Mouse (Mus musculus) adrenal gland, adult 2 months (tissue): ENCODE results near the gene Spata6. TPM values are rescaled to one million over a fixed set of nuclear protein-coding genes. Genes with fewer than 3 reads are reported as not detected.

ENCODE experiments used
- DNase-seq: peaks from one replicate; pipeline ENCODE4 v3.0.0; 2021
- long read RNA-seq: library from polyadenylated mRNA; stranded (forward); transcript quantifications from one replicate; pipeline ENCODE4 v2.0.0, GENCODE M21; 2021
- polyA plus RNA-seq: library from polyadenylated mRNA; depleted of rRNA; stranded (reverse); fragments of >200 nt; gene quantifications from 2 replicates; pipeline ENCODE4 v1.2.3, GENCODE M21; 2012; rRNA removed
- total RNA-seq, 2 experiments: library from RNA; stranded (reverse); gene quantifications; 2 replicates each; pipeline ENCODE4 v1.2.3; 2021

Gene Spata6
- 10 to 100 TPM in 1 of 2 experiments, 1 to 10 TPM in 1; 9.1 to 11.5 TPM for total RNA-seq
- 56.4 and 70.4 TPM in 2 replicates for polyA plus RNA-seq
- long read RNA-seq, transcript Spata6-201 (13 exons, 2,466 nt): major isoform, 5 of 10 reads
- long read RNA-seq, partial matches to known transcripts: 0 of 10 reads
- long read RNA-seq, other reads (novel, unspliced or antisense): 4 of 10 reads

DNA sequence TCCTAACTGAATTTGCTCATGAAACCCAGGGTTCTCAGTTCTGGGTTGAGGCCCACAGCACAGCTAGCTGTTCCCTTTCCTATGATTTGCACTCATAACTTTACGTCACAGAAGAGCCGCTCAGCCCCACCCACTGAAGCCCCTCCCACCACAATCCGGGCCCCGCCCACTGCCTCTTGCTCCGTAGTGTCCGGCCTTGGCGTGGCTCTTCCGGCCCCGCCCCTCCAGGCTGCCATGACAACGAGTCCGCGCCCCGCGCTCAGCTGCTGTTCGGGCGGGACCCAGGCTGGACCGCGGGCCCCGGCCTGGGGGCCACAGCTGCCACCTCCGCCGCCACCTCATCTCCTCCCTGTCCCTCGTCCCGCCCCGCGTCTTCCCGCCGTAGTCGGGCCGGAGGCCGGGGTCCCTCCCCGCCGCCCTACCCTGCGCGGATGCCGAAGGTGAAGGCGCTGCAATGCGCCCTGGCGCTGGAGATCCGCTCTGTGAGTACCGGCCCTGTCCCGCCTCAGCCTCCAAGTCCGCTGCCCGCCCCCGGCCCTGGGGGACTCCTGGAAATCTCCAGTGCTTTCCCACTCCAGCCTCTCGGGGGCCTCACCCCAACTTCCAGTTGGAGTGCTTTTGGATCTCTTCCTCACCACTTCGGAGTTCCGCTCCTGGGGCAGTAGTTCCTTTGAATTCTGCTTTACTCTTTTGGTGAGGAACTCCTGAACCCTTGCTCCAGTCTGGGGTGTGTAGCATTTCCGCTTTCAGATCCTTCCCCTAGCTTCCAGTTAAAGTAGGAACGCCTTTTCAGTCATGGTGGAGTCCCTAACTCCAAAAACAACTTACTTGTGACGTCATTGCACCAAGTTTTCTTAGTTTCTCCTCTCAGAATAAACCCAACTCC, at the start of gene Spata6:
Spata6 (plus strand) TSS at position 209 of the 886 bp plus-strand sequence.
- peak; percentile 94 for DNase-seq

DNA sequence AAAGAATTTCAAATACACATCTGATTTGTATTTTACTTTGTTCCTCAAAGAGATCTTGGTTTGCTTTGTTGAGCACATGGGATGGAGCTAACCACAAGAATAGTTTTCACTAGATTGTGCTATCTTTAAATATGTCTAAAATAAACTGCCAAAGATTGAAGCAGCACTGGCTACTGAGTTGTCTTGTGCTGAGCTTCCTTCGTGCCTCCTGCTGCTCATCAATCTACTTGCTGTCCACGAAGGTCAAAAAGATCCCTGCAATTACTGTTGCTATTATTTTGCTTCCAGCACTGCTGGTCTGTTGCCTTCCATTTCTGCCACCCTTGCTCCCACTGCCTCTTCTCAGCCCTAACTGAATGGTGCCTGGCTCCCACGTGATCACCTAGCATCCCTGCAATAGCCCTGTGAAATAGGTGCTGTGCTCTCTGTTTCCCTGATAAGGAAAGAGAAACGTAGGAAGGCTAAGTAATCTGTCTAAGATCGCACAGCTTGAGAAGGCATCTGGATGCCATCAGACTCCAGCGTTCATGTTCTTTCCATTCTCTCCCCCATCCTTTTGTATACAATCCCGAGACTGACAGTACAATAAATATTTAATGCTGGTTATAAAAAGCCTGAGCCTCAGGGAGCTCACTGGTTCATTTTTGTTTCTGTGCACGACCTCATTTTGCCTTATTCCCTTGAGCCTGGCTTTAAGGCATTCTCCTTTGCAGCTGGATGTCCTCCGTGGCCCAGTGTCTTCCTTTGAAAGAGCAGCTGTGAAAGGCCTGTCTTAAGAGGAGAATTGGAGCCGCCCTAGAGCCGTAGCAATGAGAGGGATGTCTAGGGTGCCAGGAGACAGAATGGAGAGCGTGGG, 49.0 kb upstream of the Spata6 start:
- no peak for DNase-seq

DNA sequence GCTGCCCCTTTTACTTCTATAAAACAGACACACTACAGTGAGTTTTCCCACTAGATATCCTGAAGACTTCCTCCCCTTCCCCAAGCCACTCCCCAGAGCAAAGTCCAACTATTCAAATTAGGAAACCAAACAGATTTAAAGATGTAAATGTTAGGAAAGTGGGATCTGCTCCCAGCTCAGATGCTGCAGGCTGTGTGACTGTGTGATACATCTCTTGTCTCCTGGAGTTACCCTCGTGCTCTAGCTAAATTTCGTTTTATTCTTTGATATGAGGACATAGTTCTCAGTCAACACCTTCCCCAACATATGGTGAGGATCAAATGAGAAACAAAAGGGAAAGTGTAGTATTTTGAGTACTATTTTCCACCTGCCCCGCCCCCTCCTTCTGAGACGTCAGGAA, 48.3 kb upstream of the Spata6 start:
- DNase-seq: no peak

DNA sequence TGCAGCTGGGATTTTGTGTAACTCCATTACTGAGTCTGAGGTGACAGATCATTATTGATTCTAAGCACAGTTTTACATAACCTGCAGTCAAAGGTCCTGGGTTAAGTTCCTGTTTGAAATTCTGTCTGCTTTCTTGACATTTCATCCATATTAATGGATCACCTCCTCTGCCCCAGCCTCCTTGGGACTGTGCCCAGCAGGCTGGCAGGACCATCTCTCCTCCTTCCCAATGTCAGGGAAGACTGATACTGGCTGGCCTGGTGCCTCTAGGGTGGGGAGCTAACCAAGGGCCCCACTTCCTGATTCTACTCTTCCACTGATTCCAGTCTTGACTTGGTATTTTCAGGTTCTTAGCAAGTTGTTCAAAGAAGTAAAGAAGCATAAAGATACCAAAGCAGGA, 45.9 kb upstream of the Spata6 start:
- peak; percentile 31 for DNase-seq

DNA sequence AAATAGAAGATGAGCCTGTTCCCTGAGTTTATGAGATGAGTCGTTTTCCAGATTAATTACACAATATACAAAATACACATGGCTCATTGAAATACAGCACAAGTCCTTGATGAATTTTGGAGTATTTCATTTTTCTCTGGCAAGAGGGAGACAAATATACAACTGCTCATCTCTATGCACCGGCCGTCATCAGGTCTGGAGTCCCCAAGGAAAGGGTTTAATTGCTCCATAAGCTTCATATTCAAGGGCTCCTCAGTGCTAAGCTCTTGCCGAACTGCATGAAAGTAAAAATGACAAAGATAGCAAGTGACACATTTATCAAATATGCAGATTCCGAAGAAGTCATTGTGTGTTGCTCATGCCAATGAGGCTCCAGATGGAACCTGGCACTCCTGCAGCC, 37.9 kb upstream of the Spata6 start:
- peak; percentile 6 for DNase-seq

DNA sequence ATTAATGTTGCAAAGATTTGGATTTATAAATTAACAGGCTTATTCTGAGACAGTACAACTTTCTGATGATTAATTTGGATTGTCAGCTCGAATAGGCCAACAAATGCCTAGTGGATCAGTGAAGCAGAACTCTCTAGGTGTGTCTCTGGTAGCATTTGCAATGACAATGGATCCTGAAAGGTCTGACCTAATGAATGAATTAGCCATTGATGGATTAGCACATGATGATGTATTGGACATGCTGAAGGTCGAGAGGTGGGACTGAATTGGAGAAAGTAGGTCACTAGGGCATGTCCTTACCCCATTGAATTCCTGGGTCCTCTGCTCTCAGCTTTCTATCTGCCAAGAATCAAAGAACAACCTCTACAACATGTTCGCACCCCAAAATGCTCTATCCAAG, 37.0 kb upstream of the Spata6 start:
- peak; percentile 7 for DNase-seq

DNA sequence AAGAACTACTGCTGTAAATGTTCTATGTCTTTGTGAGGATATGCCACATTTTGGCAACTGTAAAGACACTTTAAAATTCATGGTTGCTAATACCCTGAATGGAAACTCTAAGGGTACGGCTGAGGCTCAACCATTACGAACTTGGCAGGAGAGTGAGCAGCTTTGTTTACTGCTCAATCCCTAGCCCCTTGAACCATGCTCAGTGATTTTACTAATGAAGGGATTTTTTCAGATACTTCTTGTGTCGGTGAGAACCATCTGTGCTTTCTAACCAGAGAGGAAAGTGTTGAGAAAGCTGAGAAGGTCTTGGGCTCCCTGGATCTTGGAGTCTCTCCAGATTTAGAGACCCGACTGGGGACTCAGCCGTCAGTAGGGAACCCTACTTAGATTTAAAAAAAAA, 35.9 kb upstream of the Spata6 start:
- DNase-seq: no peak

DNA sequence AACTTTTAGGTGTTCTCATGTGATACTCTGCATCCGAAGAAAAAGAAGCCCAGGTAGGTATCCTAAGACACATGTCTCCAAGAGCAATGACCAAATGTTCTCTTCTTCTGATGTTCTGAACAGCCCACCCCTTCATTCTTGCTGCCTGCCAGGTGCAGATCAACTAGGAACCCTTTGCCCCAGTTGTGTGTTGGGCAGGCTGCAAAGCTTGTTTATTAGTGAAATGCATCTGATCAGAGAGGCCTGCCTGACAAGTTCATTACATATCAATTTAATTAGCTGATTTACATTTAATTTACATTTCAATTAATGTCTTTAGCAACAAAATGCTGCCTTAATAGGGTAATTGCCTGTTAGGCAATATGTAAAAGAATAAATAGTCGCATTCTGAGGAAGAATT, 33.8 kb upstream of the Spata6 start:
- no peak for DNase-seq

DNA sequence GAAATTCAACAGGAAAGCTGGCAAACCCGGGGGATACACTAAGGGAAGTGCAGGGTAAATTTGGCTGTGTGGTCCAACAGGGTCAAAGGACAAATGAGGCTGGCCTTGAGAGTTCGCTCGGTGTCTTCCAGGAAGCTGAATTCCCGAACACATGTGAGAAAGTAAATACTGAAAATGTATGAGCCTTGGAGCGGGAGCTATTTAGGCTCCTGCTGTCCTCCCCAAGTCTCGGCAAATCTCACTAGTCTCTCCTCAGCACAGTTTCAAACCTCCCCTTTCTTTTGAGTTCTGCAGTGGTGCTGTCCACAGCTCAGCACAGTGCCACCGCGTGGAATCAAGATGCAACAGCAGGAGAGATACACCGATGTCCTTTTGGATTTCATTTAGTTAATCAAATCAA, 32.8 kb upstream of the Spata6 start:
- DNase-seq: peak; percentile 43

DNA sequence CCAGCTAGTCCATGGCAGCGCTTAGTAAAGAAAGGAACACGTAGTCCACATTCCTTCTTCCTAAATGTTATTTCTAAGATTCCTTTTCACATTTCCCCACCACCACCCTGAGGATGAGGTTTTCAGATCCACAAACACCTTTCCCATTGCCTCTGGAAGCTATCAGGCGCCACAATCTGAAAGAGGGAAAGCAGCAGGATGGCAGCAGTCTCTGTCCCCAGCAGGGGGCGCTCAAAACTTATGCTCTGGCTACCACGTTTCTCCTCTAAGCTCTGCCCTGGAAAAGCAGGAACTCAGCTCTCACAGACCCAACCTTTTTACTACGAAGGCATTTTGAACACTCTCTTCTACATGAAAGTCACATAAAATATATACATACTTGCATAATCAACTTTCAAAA, 32.2 kb upstream of the Spata6 start:
- DNase-seq: peak; percentile 76

DNA sequence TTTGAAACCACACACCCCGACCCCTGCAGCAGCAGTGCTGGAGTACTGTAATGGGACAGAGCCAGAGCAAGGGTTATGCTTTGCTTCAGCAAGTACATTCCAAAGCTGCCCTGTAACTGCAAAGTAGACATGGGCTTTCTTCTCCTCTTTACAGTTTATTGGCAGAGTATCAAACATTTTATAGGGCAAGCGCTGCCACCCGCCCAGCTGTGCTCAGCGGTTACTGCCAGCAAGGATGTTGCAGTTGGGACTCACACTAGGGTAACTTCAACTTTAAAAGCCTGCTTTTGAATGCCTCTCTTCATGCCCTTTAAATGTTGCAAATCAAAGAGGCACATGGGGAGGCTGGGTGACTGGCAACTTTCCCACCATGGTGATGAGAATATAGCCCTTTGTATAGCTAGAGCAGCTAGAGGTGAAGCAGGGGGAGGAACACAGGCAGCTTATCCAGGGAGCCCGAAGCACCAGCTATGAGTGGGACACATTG, 28.7 kb upstream of the Spata6 start:
- DNase-seq: no peak

DNA sequence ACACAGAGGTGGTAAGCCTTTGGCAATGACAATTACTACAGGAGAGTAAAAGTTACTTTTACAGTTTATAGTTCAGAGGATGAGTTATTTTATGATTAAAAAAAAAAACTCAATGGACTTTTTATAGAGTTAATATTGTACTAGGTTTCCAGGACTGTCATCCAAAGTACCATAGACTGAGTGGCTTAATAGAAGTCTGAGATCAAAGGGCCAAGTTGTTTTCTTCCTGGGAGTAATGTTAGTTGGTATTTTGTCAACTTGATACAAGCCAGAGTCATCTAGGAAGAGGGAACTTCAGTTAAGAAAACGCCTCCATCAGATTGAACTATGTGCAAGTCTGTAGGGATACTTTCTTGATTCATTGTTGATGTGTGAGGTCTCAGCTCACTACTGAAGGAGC, 18.4 kb upstream of the Spata6 start:
- no peak for DNase-seq

DNA sequence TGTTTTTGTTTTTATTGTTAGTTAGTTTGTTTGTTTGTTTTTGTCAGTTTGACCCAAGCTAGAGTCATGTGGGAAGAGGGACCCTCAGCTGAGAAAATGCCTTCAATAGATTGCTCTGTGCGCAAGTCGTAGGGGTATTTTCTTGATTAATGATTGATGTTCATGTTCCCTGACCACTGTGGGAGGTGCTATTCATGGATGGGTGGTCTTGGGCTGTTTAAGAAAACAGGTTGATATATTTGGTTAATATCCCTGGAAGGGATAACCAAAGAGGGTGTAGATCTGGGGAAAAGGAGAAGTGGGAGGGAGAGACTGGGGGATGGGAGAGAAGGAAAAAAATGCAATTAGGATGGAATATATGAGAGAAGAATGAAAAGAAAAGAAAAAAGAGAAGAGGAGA, 15.7 kb upstream of the Spata6 start:
- DNase-seq: no peak

DNA sequence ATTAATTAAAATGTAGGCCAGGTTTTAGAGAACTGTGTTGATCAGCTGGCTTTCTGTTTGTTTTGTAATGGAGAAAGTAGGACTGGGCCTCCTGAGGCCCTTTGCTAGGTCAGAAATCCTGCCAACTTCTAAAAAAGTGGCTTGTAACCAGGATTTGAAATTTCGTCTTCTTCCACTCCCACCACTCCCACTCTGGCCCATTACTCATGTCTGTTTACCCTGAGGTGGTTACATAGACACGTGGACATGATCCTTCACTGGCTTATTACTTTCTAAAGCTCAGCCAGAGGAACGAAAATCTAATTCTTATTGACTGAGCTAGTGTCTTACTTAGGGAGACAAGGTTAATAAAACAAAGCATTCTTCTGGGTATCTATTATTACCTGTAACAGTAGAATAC, 14.8 kb upstream of the Spata6 start:
- no peak for DNase-seq

DNA sequence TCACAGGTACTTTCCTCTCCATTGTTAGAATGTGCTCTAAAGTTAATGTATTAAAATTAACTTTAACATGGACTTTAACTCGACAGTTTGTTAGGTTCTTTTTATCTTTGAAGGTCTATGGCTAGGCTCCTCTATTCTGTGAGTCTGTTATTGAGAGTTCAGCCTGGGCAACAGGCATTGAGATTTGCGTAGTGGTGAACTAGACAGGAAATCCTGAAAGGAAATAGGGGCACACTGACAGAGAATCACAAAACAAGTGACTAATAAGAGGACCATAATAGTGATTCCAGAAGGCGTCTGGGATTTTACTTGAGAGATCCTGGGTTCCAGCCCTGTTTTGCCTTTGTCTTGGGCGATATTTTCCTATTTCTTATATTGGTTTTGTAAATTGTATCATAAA, 488 bp upstream of the Spata6 start:
- DNase-seq: no peak

DNA sequence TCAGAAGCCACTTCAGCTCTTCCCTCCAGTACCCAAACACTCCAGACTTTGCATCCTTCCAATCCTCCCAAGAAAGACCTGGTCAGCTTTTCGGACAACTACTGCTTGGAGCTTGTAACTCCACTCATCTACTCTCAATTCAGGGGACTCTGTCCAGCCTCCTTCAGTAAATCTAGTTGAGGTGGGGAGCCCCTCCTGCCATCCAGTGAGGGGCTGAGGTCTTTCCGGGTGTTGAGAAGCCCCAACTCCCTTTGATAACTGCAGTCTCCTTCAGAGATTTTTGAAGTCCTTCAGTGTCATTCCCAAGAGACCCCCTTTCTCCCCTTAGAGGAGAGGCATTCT, 849 bp downstream of the Spata6 start:
- DNase-seq: no peak

DNA sequence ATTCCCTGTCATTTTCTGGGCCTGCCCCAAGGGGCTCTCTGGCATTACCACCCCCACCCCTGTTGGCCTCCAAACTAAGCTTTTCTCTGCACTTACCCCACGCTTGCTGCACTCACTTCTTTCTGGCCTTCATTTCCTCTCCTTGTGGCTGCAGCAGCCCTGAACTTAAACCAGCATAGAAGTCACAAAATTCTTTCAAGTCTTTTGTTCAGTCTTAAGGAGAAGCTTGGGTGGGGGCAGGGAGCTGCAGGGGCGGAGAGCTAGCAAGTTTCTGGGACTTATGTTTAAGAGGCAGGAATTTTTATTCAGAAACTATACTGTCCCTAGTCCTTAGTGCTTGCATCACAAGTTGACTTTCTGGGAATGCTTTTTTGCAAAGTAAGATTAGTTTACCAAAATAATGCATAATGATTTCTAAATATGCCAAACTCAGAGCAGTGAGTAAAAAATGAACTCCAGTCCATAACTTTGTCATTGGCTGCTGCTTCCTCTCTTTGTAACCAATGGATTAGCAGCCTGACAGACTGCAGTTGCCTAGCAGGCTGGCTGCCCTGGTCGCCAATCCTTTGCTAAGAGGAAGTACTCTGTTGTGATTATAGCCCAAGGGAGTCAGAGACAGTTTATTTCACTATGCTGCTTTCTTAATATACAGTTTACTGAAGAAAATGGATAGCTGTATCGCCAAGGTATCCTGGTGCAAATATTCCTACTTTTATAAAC, 1.5 kb downstream of the Spata6 start:
- no peak for DNase-seq

DNA sequence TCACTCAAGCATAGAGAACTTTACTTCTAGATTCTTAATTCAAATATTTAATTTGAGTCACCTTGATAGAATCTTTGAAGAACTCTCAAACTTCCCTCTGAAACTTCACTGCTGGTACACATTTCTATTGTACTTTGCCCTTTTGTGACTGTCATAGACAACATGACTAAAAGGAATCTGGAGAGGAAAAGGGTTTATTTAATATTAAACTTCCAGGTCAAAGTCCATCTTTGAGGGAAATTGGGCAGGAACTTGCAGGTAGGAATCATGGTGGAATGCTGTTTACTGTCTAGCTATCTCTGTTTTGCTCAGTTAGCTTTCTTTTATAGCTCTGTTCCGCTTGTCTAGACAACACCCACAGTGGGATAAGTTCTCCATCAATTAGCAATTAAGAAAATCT, 17.8 kb downstream of the Spata6 start:
- DNase-seq: no peak

DNA sequence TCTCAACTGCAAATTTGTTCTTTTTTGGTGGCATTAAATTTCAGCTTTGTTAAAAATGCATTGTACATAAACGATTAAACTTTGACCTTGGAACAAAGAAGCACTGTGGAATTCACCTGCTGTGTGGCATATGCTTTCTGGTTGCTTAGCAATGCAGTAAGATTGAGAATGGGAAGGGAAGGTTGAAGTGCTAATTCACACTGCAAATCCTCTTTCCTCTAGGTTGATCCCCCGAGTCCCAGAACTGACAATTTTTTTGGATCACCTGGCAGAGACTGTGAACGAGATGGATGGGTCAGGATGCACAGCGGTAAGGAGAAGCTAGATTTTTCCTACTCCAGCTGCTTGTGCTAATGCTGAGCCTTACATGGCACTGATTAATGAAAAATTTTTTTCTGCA, 60.7 kb downstream of the Spata6 start:
- no peak for DNase-seq

DNA sequence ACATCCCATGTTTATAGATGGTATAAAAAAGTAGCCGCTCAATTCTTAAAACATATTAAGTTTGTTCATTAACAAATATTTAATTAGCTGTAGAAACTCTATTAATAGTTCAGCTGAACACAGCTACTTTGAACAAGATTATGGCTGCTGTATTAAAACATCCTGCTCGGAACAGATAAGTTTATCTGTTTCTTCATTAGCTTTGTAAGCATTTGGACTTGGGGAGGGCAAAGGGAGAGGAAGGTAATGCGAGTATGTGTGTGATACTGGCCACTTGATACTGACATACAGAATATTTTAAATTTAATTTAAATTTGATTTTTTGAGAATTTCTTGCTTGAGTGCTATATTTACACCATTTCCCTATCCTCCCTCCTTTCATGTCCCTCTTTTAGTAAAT, 80.1 kb downstream of the Spata6 start:
- no peak for DNase-seq

DNA sequence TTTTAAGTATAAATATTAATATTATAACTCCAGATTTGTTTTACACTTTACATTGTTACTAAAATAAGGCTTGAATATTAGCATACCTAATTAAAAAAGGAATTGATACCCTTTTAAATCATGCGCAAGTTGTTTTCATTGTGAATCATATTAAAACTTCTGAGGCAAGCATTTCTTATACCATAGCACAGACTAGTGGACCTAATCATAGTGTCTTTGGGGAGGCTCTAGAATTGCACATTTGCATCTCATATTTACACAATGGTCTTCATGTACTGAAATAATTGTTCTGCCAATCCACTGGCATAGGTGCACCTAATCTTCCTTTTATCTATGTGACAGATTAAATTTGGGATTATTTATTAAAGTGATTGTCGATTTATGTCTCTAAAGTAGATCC, 83.4 kb downstream of the Spata6 start:
- no peak for DNase-seq

DNA sequence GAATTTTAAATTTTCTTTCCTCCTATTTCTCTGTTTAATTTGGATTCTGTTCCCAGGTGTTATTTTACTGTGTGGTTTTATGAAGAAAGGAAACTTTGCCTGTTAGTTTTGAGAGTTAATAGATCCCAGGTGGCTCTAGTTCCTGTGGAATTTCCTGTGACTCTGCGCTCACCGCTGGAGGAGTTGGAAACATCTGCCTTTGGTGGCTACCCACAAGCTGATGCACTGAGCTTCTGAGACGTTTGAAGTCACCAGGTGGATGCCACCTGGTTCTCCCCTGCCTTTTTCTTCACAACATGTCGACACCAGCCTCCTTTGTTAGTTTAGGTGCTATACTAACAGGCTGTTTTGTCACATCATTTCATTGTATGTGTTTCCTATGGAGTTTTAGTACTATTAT, 97.7 kb downstream of the Spata6 start:
- DNase-seq: no peak
